Mouse (Mus musculus): ENCODE measurements around the gene Crb1. TPM values are rescaled to one million over a fixed set of nuclear protein-coding genes. Genes with fewer than 3 reads are reported as not detected.

The Crb1 gene
- total and polyA plus RNA-seq, 3 experiments = 0.10 to 0.25 (median 0.12) TPM

- TF ChIP-seq POLR2AphosphoS2 (IDR thresholded peaks at IDR 0.05; ENCODE audit: low read depth, low read length) (no peak), JUN (IDR thresholded peaks at IDR 0.05; ENCODE audit: insufficient read depth, low read depth, low read length) (no peak), CHD2 (IDR thresholded peaks at IDR 0.05; ENCODE audit: low read length) (no peak), MAFK (IDR thresholded peaks at IDR 0.05; ENCODE audit: insufficient replicate concordance, low read length) (no peak), BHLHE40 (IDR thresholded peaks at IDR 0.05; ENCODE audit: low read depth, low read length) (no peak), MYC (IDR thresholded peaks at IDR 0.05; ENCODE audit: low read depth, low read length) (no peak), SIN3A (IDR thresholded peaks at IDR 0.05; ENCODE audit: low read length) (no peak)
Observed at GRCm38 (mm10) chr1:139292023-139292422, 84.9 kb downstream of the Crb1 start.

GRCm38 (mm10) chr1:139291593-139291992 lies 85.3 kb downstream of the Crb1 start:
- Histone ChIP-seq H3K4me2 (ENCODE audit: insufficient read depth, low read depth, poor library complexity, severe bottlenecking) (no peak overlapping the region), H3K4me3 (replicated peaks in 1 of 3; ENCODE audit: low read depth in 2 of 3, low read length in 2 of 3, poor library complexity in 1 of 3) (no peak overlapping the region), H3K4me1 (ENCODE audit: control insufficient read depth in 1 of 2, insufficient read depth in 2 of 2) (no peaks in the 10 kb centered on the region), H3K9ac (ENCODE audit: insufficient read depth, low read depth) (no peak overlapping the region), H3K79me2 (replicated peaks; ENCODE audit: control insufficient read depth, extremely low read depth, insufficient read depth, poor library complexity, severe bottlenecking) (no peaks in the 10 kb centered on the region), H3K27me3 (replicated peaks) (no peaks in the 10 kb centered on the region), H3K27ac (ENCODE audit: insufficient read depth, low read depth) (no peak overlapping the region), H3K36me3 (replicated peaks in 1 of 2; ENCODE audit: control insufficient read depth in 1 of 2, insufficient read depth in 1 of 2, low read length in 1 of 2) (no peaks in the 10 kb centered on the region), H3K9me3 (replicated peaks; ENCODE audit: low read length) (no peaks in the 10 kb centered on the region)
- DNase-seq (ENCODE audit: extremely low read depth) = no peak
- dilution Hi-C loops (cut with MboI; ENCODE audit: extremely low pct_ligation_motif_present, extremely low pct_unique_long_range_greater_than_20kb, low sequenced_read_pairs) (no loop called here), in situ Hi-C loops (cut with MboI; ENCODE audit: low pct_ligation_motif_present, low pct_unique_long_range_greater_than_20kb, low sequenced_read_pairs) (no loop called here)
- TF ChIP-seq SIN3A (IDR thresholded peaks at IDR 0.05; ENCODE audit: low read length) = no peak
- TF ChIP-seq MAX (IDR thresholded peaks at IDR 0.05; ENCODE audit: low read length) = no peak
- TF ChIP-seq POLR2AphosphoS2 (IDR thresholded peaks at IDR 0.05; ENCODE audit: low read depth, low read length) = no peak
- TF ChIP-seq JUN (IDR thresholded peaks at IDR 0.05; ENCODE audit: insufficient read depth, low read depth, low read length) = no peak
- no peak for TF ChIP-seq MYC (IDR thresholded peaks at IDR 0.05; ENCODE audit: low read depth, low read length)
- no peak for TF ChIP-seq CHD1 (IDR thresholded peaks at IDR 0.05; ENCODE audit: low read depth, low read length)
- TF ChIP-seq TCF12 (IDR thresholded peaks at IDR 0.05; ENCODE audit: low read depth, low read length) = no peak
- TF ChIP-seq ELF1 (IDR thresholded peaks at IDR 0.05; ENCODE audit: low read depth, low read length) = no peak
- no peak for TF ChIP-seq CTCF (conservative IDR thresholded peaks at IDR 0.05 in 1 of 2, IDR thresholded peaks at IDR 0.05 in 1 of 2; ENCODE audit: low read depth in 2 of 2, low read length in 2 of 2)
- no peak for TF ChIP-seq POLR2A (IDR thresholded peaks at IDR 0.05; ENCODE audit: low read depth, low read length)
- no peak for TF ChIP-seq CHD2 (IDR thresholded peaks at IDR 0.05; ENCODE audit: low read length)
- no peak for TF ChIP-seq NRF1 (IDR thresholded peaks at IDR 0.05; ENCODE audit: low read depth, low read length)
- no peak for TF ChIP-seq MXI1 (IDR thresholded peaks at IDR 0.05; ENCODE audit: low read depth, low read length)
- no peak for TF ChIP-seq NELFE (IDR thresholded peaks at IDR 0.05; ENCODE audit: low read depth, low read length)
- no peak for TF ChIP-seq IRF4 (IDR thresholded peaks at IDR 0.05; ENCODE audit: low read depth, low read length)
- no peak for TF ChIP-seq KAT2A (IDR thresholded peaks at IDR 0.05; ENCODE audit: insufficient replicate concordance, low read length)
- TF ChIP-seq TBP (conservative IDR thresholded peaks at IDR 0.05; ENCODE audit: low read depth, low read length) = no peak
- TF ChIP-seq ETS1 (conservative IDR thresholded peaks at IDR 0.05; ENCODE audit: low read depth, low read length) = no peak
- no peak for TF ChIP-seq ZNF384 (IDR thresholded peaks at IDR 0.05; ENCODE audit: low read depth, low read length)

More at GRCm38 (mm10) chr1:139292023-139292422, 84.9 kb downstream of the Crb1 start:
- no peak for DNase-seq (ENCODE audit: extremely low read depth)
- H3K4me2 ChIP-seq (ENCODE audit: insufficient read depth, low read depth, poor library complexity, severe bottlenecking) = no peak overlapping the region
- no peak overlapping the region for H3K4me3 ChIP-seq (replicated peaks in 1 of 3; ENCODE audit: low read depth in 2 of 3, low read length in 2 of 3, poor library complexity in 1 of 3)
- dilution Hi-C loops (cut with MboI; ENCODE audit: extremely low pct_ligation_motif_present, extremely low pct_unique_long_range_greater_than_20kb, low sequenced_read_pairs) = no loop called here
- no peaks in the 10 kb centered on the region for H3K79me2 ChIP-seq (replicated peaks; ENCODE audit: control insufficient read depth, extremely low read depth, insufficient read depth, poor library complexity, severe bottlenecking)
- in situ Hi-C loops (cut with MboI; ENCODE audit: low pct_ligation_motif_present, low pct_unique_long_range_greater_than_20kb, low sequenced_read_pairs) = no loop called here
- H3K4me1 ChIP-seq (ENCODE audit: control insufficient read depth in 1 of 2, insufficient read depth in 2 of 2) = no peaks in the 10 kb centered on the region
- no peak overlapping the region for H3K9ac ChIP-seq (ENCODE audit: insufficient read depth, low read depth)
- H3K27me3 ChIP-seq (replicated peaks) = no peaks in the 10 kb centered on the region
- no peak overlapping the region for H3K27ac ChIP-seq (ENCODE audit: insufficient read depth, low read depth)
- H3K9me3 ChIP-seq (replicated peaks; ENCODE audit: low read length) = no peaks in the 10 kb centered on the region
- no peaks in the 10 kb centered on the region for H3K36me3 ChIP-seq (replicated peaks in 1 of 2; ENCODE audit: control insufficient read depth in 1 of 2, insufficient read depth in 1 of 2, low read length in 1 of 2)

Measured in CH12.LX (cell line).